Mouse (Mus musculus) gastrocnemius, postnatal 36 days (tissue): ENCODE measurements around the gene Ptar1. TPM values are rescaled to one million over a fixed set of nuclear protein-coding genes. Genes with fewer than 3 reads are reported as not detected.
A peak's percentile ranks its signal among the peaks of the same experiment; 100 is the strongest.
"Not testable (repeated sequence)": the region's sequence is repeated elsewhere in the genome, so short reads cannot be mapped to it uniquely, and the experiment has no call there.

Source experiments
- DNase-seq, 2 experiments: peaks; one replicate each; pipeline ENCODE4 v3.0.0; 2022
- intact Hi-C: fragments of 180-260 bp; cut with DNase I; formaldehyde crosslinking; loops from one replicate; pipeline ENCODE4 v1.15.1; 2025
- long read RNA-seq, 2 experiments: library from polyadenylated mRNA; stranded (forward); transcript quantifications; one replicate each; pipeline ENCODE4 v2.0.0; 2021
- total RNA-seq, 2 experiments: library from RNA; stranded (reverse); gene quantifications; 2 replicates each; pipeline ENCODE4 v1.2.3; 2021

Ptar1 gene
- 10 to 100 TPM; 13.6 to 16.0 TPM for total RNA-seq
- long read RNA-seq, experiment 1, full-length matches to known transcripts, result 1 of 2 reads
- long read RNA-seq, experiment 1, partial matches to known transcripts, result 0 of 2 reads
- long read RNA-seq, experiment 1, other reads (novel, unspliced or antisense), result 1 of 2 reads
- long read RNA-seq, experiment 2, partial matches to known transcripts, result 0 of 3 reads
- long read RNA-seq, experiment 2, other reads (novel, unspliced or antisense), result 3 of 3 reads

- intact Hi-C loops, result loop anchor here (2.0 kb wide), 1 partner anchor 71 kb away; the partner anchor contains the start of gene Apba1
- DNase-seq, result peak; percentile 90
Observed at GRCm38 (mm10) chr19:23687296-23688021, at the start of gene Ptar1. Gene Ptar1, plus strand, starts transcription at chr19:23687429.

- intact Hi-C loops, result no loop called here
- no peak for DNase-seq
Observed at GRCm38 (mm10) chr19:23643819-23644218, 43.4 kb upstream of the Ptar1 start.

- intact Hi-C loops, result no loop called here
- no peak for DNase-seq
Observed at GRCm38 (mm10) chr19:23645347-23645746, 41.9 kb upstream of the Ptar1 start.

- no peak for DNase-seq
- intact Hi-C loops, result no loop called here
Observed at GRCm38 (mm10) chr19:23647308-23647707, 39.9 kb upstream of the Ptar1 start.

- intact Hi-C loops, result no loop called here
- peak; percentile 14 for DNase-seq
Observed at GRCm38 (mm10) chr19:23652644-23653043, 34.6 kb upstream of the Ptar1 start, which contains the start of gene 1700028P14Rik. Gene 1700028P14Rik, minus strand, starts transcription at chr19:23652812.

- intact Hi-C loops, result no loop called here
- DNase-seq, result no peak
Observed at GRCm38 (mm10) chr19:23653154-23653553, 34.1 kb upstream of the Ptar1 start.

GRCm38 (mm10) chr19:23657261-23657932 is 29.8 kb upstream of the Ptar1 start:
- DNase-seq, result no peak
- intact Hi-C loops, result no loop called here

- intact Hi-C loops, result no loop called here
- DNase-seq, result no peak
Observed at GRCm38 (mm10) chr19:23658350-23658749, 28.9 kb upstream of the Ptar1 start.

- no peak for DNase-seq
- intact Hi-C loops, result no loop called here
Observed at GRCm38 (mm10) chr19:23664083-23664482, 23.1 kb upstream of the Ptar1 start.

GRCm38 (mm10) chr19:23668142-23668655 is 19.0 kb upstream of the Ptar1 start:
- intact Hi-C loops, result no loop called here
- no peak for DNase-seq

- no peak for DNase-seq
- intact Hi-C loops, result no loop called here
Observed at GRCm38 (mm10) chr19:23673021-23673420, 14.2 kb upstream of the Ptar1 start.

GRCm38 (mm10) chr19:23675656-23676055 is 11.6 kb upstream of the Ptar1 start:
- DNase-seq, intact Hi-C loops: not testable (repeated sequence)

- intact Hi-C loops, result loop anchor here (2.0 kb wide), 1 partner anchor 72 kb away; the partner anchor contains the start of gene Apba1
- DNase-seq, result no peak
Observed at GRCm38 (mm10) chr19:23686962-23687295, 300 bp upstream of the Ptar1 start.

- no peak for DNase-seq
- intact Hi-C loops, result no loop called here
Observed at GRCm38 (mm10) chr19:23688421-23688946, 1.3 kb downstream of the Ptar1 start.

GRCm38 (mm10) chr19:23694344-23694743 is 7.1 kb downstream of the Ptar1 start:
- intact Hi-C loops, result no loop called here
- no peak for DNase-seq

GRCm38 (mm10) chr19:23697861-23698260 is 10.6 kb downstream of the Ptar1 start:
- DNase-seq, result no peak

GRCm38 (mm10) chr19:23698366-23698765 is 11.1 kb downstream of the Ptar1 start:
- no peak for DNase-seq
- intact Hi-C loops, result no loop called here

More at GRCm38 (mm10) chr19:23697861-23698260, 10.6 kb downstream of the Ptar1 start:
- intact Hi-C loops, result no loop called here

- intact Hi-C loops, result no loop called here
- no peak for DNase-seq
Observed at GRCm38 (mm10) chr19:23699131-23699530, 11.9 kb downstream of the Ptar1 start.

GRCm38 (mm10) chr19:23702896-23703295 is 15.7 kb downstream of the Ptar1 start:
- intact Hi-C loops, result no loop called here
- DNase-seq, result no peak

GRCm38 (mm10) chr19:23705383-23705782 is 18.2 kb downstream of the Ptar1 start:
- intact Hi-C loops, result no loop called here
- DNase-seq, result no peak

GRCm38 (mm10) chr19:23746506-23746905 is 59.3 kb downstream of the Ptar1 start:
- intact Hi-C loops, result no loop called here

More at GRCm38 (mm10) chr19:23746506-23746905, 59.3 kb downstream of the Ptar1 start:
- DNase-seq, result no peak
